Comparison of ENCODE assay signal across 9 mouse cellular contexts in the genomic region with DNA sequence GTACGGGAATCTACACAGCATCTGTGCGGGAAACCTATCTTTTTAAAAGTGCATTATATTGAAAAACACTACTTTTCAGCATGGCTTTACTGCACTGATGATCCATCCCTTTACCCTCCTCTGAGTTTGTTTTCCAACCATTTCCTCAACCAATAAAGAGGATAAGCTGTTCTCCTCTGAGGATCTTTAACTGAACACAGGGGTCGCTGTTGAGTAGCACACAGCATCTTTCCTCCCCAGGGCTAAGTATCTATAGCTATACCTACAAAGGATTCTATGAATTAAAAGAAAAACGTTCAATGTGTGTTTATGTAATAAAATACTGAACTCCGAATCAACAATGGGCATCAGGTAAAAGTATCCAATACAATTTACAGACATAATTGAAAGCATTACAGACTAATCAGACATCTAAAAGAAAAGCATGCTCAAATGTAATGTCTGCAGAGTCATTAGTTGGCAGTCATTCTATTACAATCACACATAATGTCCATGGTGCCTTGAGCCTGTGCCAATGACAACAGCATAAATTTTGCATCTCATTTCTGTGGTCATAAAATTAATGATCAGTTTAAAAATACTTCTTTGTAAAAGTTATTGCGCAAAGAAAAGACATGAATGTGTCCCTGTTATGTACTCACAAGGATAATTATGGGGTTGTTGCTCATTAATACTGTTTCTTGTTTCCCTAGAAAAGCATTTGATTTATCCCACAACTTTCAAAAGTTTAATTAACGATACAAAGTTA. TPM values are rescaled to one million over a fixed set of nuclear protein-coding genes. Genes with fewer than 3 reads are reported as not detected.
DNase-seq lines count a peak whose midpoint lies in the region; ATAC-seq and TF ChIP-seq lines count a peak whose summit lies in the region.
"Had no signal": no experiment of that assay in that cellular context is flagged by ENCODE, and none has a peak within 500 bp of the region (broad histone marks: within the 10 kb centered on the region; RNA-seq: fewer than 3 reads in every experiment).

No protein-coding gene starts in this region.

- H3K4me2 ChIP-seq in forebrain, postnatal 0 days (ENCODE audit: low read depth) = no peak overlapping the region
- no peak overlapping the region for H3K4me2 ChIP-seq in forebrain, embryonic 13.5 days
- no peak overlapping the region for H3K4me2 ChIP-seq in neural tube, embryonic 11.5 days (ENCODE audit: low read depth)

- H3K27ac ChIP-seq in forebrain, postnatal 0 days (ENCODE audit: low read depth, low read length) = no peak overlapping the region
- H3K27ac ChIP-seq in forebrain, embryonic 13.5 days = no peak overlapping the region
- 0 out of 2 replicates have a peak overlapping the region, but pooled peaks have one; percentile 8 for H3K27ac ChIP-seq in neural tube, embryonic 11.5 days (ENCODE audit: low read depth, low read length)

- WGBS in forebrain, postnatal 0 days = 39% methylated on average over 7 of the region's 7 CpGs
- 44% methylated on average over 7 of the region's 7 CpGs for WGBS in forebrain, embryonic 13.5 days
- WGBS in neural tube, embryonic 11.5 days = 42% methylated on average over 7 of the region's 7 CpGs

- H3K27me3 ChIP-seq in forebrain, postnatal 0 days (ENCODE audit: insufficient read depth, low read length) = peaks cover 38% of the 10 kb centered on the region
- H3K27me3 ChIP-seq in forebrain, embryonic 13.5 days = peaks cover 53% of the 10 kb centered on the region
- H3K27me3 ChIP-seq in neural tube, embryonic 11.5 days (ENCODE audit: control insufficient read depth, insufficient read depth, low read length) = no peaks in the 10 kb centered on the region
- no peaks in the 10 kb centered on the region for H3K27me3 ChIP-seq in splenic B cell, adult 2 months (ENCODE audit: control insufficient read depth, insufficient read depth, low read length, poor library complexity, severe bottlenecking)
- H3K27me3 ChIP-seq: megakaryocyte, embryonic 14.5 days had no signal

- H3K9ac ChIP-seq in forebrain, postnatal 0 days = no peak overlapping the region
- no peak overlapping the region for H3K9ac ChIP-seq in forebrain, embryonic 13.5 days
- H3K9ac ChIP-seq in neural tube, embryonic 11.5 days (ENCODE audit: low read length) = no peak overlapping the region

- no peak for DNase-seq in forebrain, postnatal 0 days
- DNase-seq in neural tube, embryonic 11.5 days (ENCODE audit: low spot score) = peak; percentile 59
- DNase-seq in neural tube, embryonic 10.5 days (ENCODE audit: extremely low spot score, low spot score) = no peak
- peak; percentile 51 for DNase-seq in forelimb bud, embryonic 11.5 days (ENCODE audit: low read depth, low spot score)
- DNase-seq in splenic B cell, adult 2 months (ENCODE audit: low read depth, low spot score) = peak; percentile 50
- no peak for DNase-seq in left cerebral cortex, postnatal 25 days (ENCODE audit: low spot score in 2 of 2)
- no peak for DNase-seq in gastrocnemius, postnatal 10 days

- ATAC-seq in forebrain, postnatal 0 days = no peak
- no peak for ATAC-seq in forebrain, embryonic 13.5 days
- peak; percentile 71; the same call in 1 of the 2 replicates for ATAC-seq in neural tube, embryonic 11.5 days (ENCODE audit: insufficient read depth, low FRiP score, low TSS enrichment)

- peak; percentile 54 for TF ChIP-seq CTCF in forebrain, postnatal 0 days (IDR thresholded peaks at IDR 0.05; ENCODE audit: low read depth)

- H3K36me3 ChIP-seq in forebrain, postnatal 0 days (ENCODE audit: insufficient read depth) = no peaks in the 10 kb centered on the region
- no peaks in the 10 kb centered on the region for H3K36me3 ChIP-seq in forebrain, embryonic 13.5 days (ENCODE audit: poor library complexity, severe bottlenecking)
- no peaks in the 10 kb centered on the region for H3K36me3 ChIP-seq in neural tube, embryonic 11.5 days (ENCODE audit: control insufficient read depth, insufficient read depth, low read length)
- H3K36me3 ChIP-seq in splenic B cell, adult 2 months (ENCODE audit: control insufficient read depth, insufficient read depth, low read length, poor library complexity, severe bottlenecking) = peaks cover 2% of the 10 kb centered on the region; the same call in 1 of the 2 replicates

- H3K4me1 ChIP-seq in forebrain, postnatal 0 days (ENCODE audit: insufficient read depth) = no peaks in the 10 kb centered on the region
- H3K4me1 ChIP-seq in forebrain, embryonic 13.5 days = no peaks in the 10 kb centered on the region
- peaks cover 25% of the 10 kb centered on the region for H3K4me1 ChIP-seq in neural tube, embryonic 11.5 days (ENCODE audit: control insufficient read depth, insufficient read depth, low read length)

- H3K9me3 ChIP-seq in forebrain, postnatal 0 days (ENCODE audit: low read length) = no peaks in the 10 kb centered on the region
- H3K9me3 ChIP-seq in forebrain, embryonic 13.5 days (replicated peaks) = no peaks in the 10 kb centered on the region
- H3K9me3 ChIP-seq in neural tube, embryonic 11.5 days (ENCODE audit: control insufficient read depth, low read length) = no peaks in the 10 kb centered on the region
- H3K9me3 ChIP-seq: megakaryocyte, embryonic 14.5 days had no signal

- H3K4me3 ChIP-seq in forebrain, postnatal 0 days (ENCODE audit: low read depth, low read length) = no peak overlapping the region
- H3K4me3 ChIP-seq in forebrain, embryonic 13.5 days = no peak overlapping the region
- no peak overlapping the region for H3K4me3 ChIP-seq in neural tube, embryonic 11.5 days (ENCODE audit: low read depth, low read length)
- H3K4me3 ChIP-seq: megakaryocyte, embryonic 14.5 days had no signal

- intact Hi-C loops in left cerebral cortex, postnatal 25 days (cut with DNase I) = no loop called here

RNA-seq across cellular contexts. Expression of a gene that starts 13.8 kb away (rescaled TPM):
- total RNA-seq in forebrain, postnatal 0 days (2014; rRNA removed) = 4.7 and 5.1 TPM in 2 replicates
- 6.2 and 6.6 TPM in 2 replicates for polyA plus RNA-seq in forebrain, postnatal 0 days (2015; fragmentation: Nextera tagmentation; extraction: Ambion mirVana)
- 3.6 and 4.1 TPM in 2 replicates for polyA plus RNA-seq in forebrain, embryonic 13.5 days (2015; fragmentation: Nextera tagmentation; extraction: Ambion mirVana)
- polyA plus RNA-seq in neural tube, embryonic 11.5 days (2014; fragmentation: Nextera tagmentation; extraction: Ambion mirVana) = 70.1 and 71.8 TPM in 2 replicates
- total RNA-seq in left cerebral cortex, postnatal 25 days (2021) = 10 to 100 TPM in 1 of 2 experiments, 1 to 10 TPM in 1; 9.1 to 10.8 TPM
- 1 to 10 TPM; 6.1 to 9.1 TPM for total RNA-seq in gastrocnemius, postnatal 10 days (2021)

Comparison
In these comparisons a context has a peak if more than half of its experiments do, and no peak if none do; other contexts are left out.
1. DNase-seq: peak in neural tube, embryonic 11.5 days (single experiment), forelimb bud, embryonic 11.5 days (single experiment) and splenic B cell, adult 2 months (single experiment); none in forebrain, postnatal 0 days (single experiment), neural tube, embryonic 10.5 days (single experiment), left cerebral cortex, postnatal 25 days (0 of 2) and gastrocnemius, postnatal 10 days (single experiment).